Mouse (Mus musculus) cortical plate, adult 2 months (tissue): ENCODE measurements around the gene Stn1. TPM values are rescaled to one million over a fixed set of nuclear protein-coding genes. Genes with fewer than 3 reads are reported as not detected.
"Not testable (repeated sequence)": the region's sequence is repeated elsewhere in the genome, so short reads cannot be mapped to it uniquely, and the experiment has no call there.

Experiments used
- H3K27ac ChIP-seq: fragments of 200-500 bp; 2 replicates; pipeline ENCODE4 v1.5.1; 2012; ENCODE audit warnings: low read length, control low read depth, inconsistent platforms; ENCODE audit not compliant: insufficient read depth
- H3K4me1 ChIP-seq: fragments of 200-500 bp; 2 replicates; pipeline ENCODE4 v1.6.1; 2011; ENCODE audit warnings: low read length; ENCODE audit not compliant: control insufficient read depth, insufficient read depth
- H3K4me3 ChIP-seq: fragments of 200-500 bp; 2 replicates; pipeline ENCODE4 v1.5.1; 2011; ENCODE audit warnings: mild to moderate bottlenecking, low read length, control low read depth; ENCODE audit not compliant: insufficient read depth
- CTCF ChIP-seq: fragments of 200-500 bp; IDR thresholded peaks from 2 replicates; pipeline ENCODE4 v1.5.1; 2011; ENCODE audit warnings: mild to moderate bottlenecking, control low read depth, low read length; ENCODE audit not compliant: insufficient read depth; ENCODE audit errors: extremely low read depth
- POLR2A ChIP-seq: fragments of 200-500 bp; IDR thresholded peaks from 2 replicates; pipeline ENCODE4 v1.6.1; 2011; ENCODE audit warnings: mild to moderate bottlenecking, low read length, control low read depth; ENCODE audit not compliant: insufficient read depth; ENCODE audit errors: extremely low read depth
- polyA plus RNA-seq: library from polyadenylated mRNA; depleted of rRNA; stranded (reverse); fragments of >200 nt; gene quantifications from 2 replicates; pipeline ENCODE4 v1.2.3, GENCODE M21; 2012; rRNA removed

Gene Stn1
- polyA plus RNA-seq, result 17.7 and 19.5 TPM in 2 replicates

GRCm38 (mm10) chr19:47537300-47537792 lies at the start of gene Stn1:
TSS of gene Stn1 (minus strand) at chr19:47537507.
- Histone ChIP-seq H3K4me3 (peak within 1 kb of the TSS; percentile 38), H3K27ac (0 out of 2 replicates have a peak within 1 kb of the TSS, but pooled peaks have one; percentile 49), H3K4me1 (no peaks in the 10 kb centered on the region)
- TF ChIP-seq CTCF, result no peak
- TF ChIP-seq POLR2A, result no peak

- TF ChIP-seq CTCF (no peak), POLR2A (no peak)
- Histone ChIP-seq H3K4me3 (no peak overlapping the region), H3K4me1 (peaks cover 2% of the 10 kb centered on the region; the same call in 1 of the 2 replicates), H3K27ac (no peak overlapping the region)
Observed at GRCm38 (mm10) chr19:47587009-47587408, 49.7 kb upstream of the Stn1 start.

GRCm38 (mm10) chr19:47585772-47586171 lies 48.5 kb upstream of the Stn1 start:
- H3K27ac ChIP-seq, result no peak overlapping the region
- no peak overlapping the region for H3K4me3 ChIP-seq
- TF ChIP-seq CTCF, result no peak
- no peak for TF ChIP-seq POLR2A
- peaks cover 4% of the 10 kb centered on the region for H3K4me1 ChIP-seq

GRCm38 (mm10) chr19:47579788-47580631 lies 42.7 kb upstream of the Stn1 start:
- peak overlapping the region; percentile 57 for H3K4me3 ChIP-seq
- peaks cover 2% of the 10 kb centered on the region; the same call in 1 of the 2 replicates for H3K4me1 ChIP-seq
- peak overlapping the region; percentile 75; the same call in 1 of the 2 replicates for H3K27ac ChIP-seq
- TF ChIP-seq CTCF (no peak), POLR2A (no peak)

- Histone ChIP-seq H3K27ac (peak within 1 kb of the TSS; percentile 75), H3K4me3 (peak within 1 kb of the TSS; percentile 57), H3K4me1 (peaks cover 2% of the 10 kb centered on the region; the same call in 1 of the 2 replicates)
- no peak for TF ChIP-seq CTCF
- peak; percentile 70 for TF ChIP-seq POLR2A
Observed at GRCm38 (mm10) chr19:47579225-47579787, 42.0 kb upstream of the Stn1 start, which contains the start of gene Slk. TSS of gene Slk (plus strand) at chr19:47579678.

GRCm38 (mm10) chr19:47578581-47579224 lies 41.4 kb upstream of the Stn1 start:
- no peak for TF ChIP-seq CTCF
- TF ChIP-seq POLR2A, result no peak
- Histone ChIP-seq H3K4me3 (peak overlapping the region; percentile 57), H3K4me1 (peaks cover 2% of the 10 kb centered on the region; the same call in 1 of the 2 replicates), H3K27ac (peak overlapping the region; percentile 16; the same call in 1 of the 2 replicates)

GRCm38 (mm10) chr19:47573718-47574117 lies 36.4 kb upstream of the Stn1 start:
- TF ChIP-seq CTCF (no peak), POLR2A (no peak)
- H3K4me1 ChIP-seq, result no peaks in the 10 kb centered on the region
- H3K27ac ChIP-seq, result no peak overlapping the region
- no peak overlapping the region for H3K4me3 ChIP-seq

- H3K27ac ChIP-seq, H3K4me3 ChIP-seq, H3K4me1 ChIP-seq: not testable (repeated sequence)
Observed at GRCm38 (mm10) chr19:47571981-47572380, 34.7 kb upstream of the Stn1 start.

GRCm38 (mm10) chr19:47570042-47570441 lies 32.7 kb upstream of the Stn1 start:
- no peaks in the 10 kb centered on the region for H3K4me1 ChIP-seq
- no peak overlapping the region for H3K4me3 ChIP-seq
- TF ChIP-seq POLR2A, result no peak
- no peak for TF ChIP-seq CTCF
- no peak overlapping the region for H3K27ac ChIP-seq
